Mouse (Mus musculus) liver, adult 2 months (tissue): ENCODE data around the gene Gpam.

Source experiments
- CTCF ChIP-seq: fragments of 200-500 bp; IDR thresholded peaks from 2 replicates; pipeline ENCODE4 v1.5.1; 2011; ENCODE audit warnings: low read depth, low read length, control low read depth
- POLR2A ChIP-seq: fragments of 200-500 bp; IDR thresholded peaks from 2 replicates; pipeline ENCODE4 v1.6.1; 2011; ENCODE audit warnings: low read length, control low read depth; ENCODE audit not compliant: insufficient read depth; ENCODE audit errors: extremely low read depth

DNA sequence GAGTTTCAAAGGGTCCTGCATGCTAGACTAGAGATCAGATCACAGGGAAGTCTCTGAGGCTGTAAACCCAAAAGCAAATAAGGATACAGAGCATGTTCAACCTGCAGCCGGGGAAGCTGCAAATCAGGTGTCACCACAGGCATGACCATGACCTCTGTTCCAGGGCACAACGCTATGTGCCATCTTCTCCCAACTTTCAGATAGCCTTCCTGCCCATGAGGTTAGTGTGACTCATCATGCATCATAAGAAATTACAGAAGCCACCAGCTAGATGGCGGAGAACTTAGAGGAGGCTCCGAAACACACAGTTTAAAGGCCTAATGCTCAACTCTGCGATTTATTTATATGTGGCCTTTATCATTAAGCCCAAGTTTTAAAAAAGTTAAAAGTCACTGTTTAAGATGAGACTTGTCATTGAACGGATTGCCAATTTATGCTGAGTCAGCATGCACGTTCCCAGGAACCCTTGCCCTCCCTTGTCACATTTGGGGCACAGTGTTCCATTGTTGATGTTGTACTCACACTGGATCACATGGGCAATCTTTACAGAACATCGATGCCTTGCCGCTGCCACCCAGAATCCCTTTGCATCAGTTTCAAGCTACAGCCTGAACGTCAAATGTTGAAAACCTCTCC is 71.3 kb downstream of the Gpam start:
- TF ChIP-seq CTCF (no peak), POLR2A (no peak)
